Comparison of ENCODE assay signal across 16 mouse cellular contexts in genomic region chr15:12571168-12571567, GRCm38 (mm10).
"Had no signal": no experiment of that assay in that cellular context is flagged by ENCODE, and none has a peak within 500 bp of the region (broad histone marks: within the 10 kb centered on the region; RNA-seq: fewer than 3 reads in every experiment).

No protein-coding gene starts in this region.

- H3K27me3 ChIP-seq: liver, embryonic 15.5 days; lung, embryonic 15.5 days; megakaryocyte, embryonic 14.5 days; midbrain, embryonic 13.5 days; midbrain, embryonic 15.5 days; neural tube, embryonic 12.5 days; stomach, embryonic 15.5 days had no signal

- DNase-seq: liver, postnatal 0 days; lung, postnatal 10 days; right cerebral cortex, postnatal 14 days; thymus, adult 2 months; thymus, postnatal 25 days; thymus, postnatal 4 days had no signal

- H3K4me3 ChIP-seq: liver, embryonic 15.5 days; lung, embryonic 15.5 days; midbrain, embryonic 13.5 days; midbrain, embryonic 15.5 days; neural tube, embryonic 12.5 days; stomach, embryonic 15.5 days had no signal

- H3K27ac ChIP-seq: liver, embryonic 15.5 days; lung, embryonic 15.5 days; macrophage; midbrain, embryonic 13.5 days; midbrain, embryonic 15.5 days; neural tube, embryonic 12.5 days; stomach, embryonic 15.5 days; stomach, postnatal 0 days had no signal

- H3K4me1 ChIP-seq: liver, embryonic 15.5 days; lung, embryonic 15.5 days; midbrain, embryonic 13.5 days; midbrain, embryonic 15.5 days; neural tube, embryonic 12.5 days; stomach, embryonic 15.5 days had no signal

- H3K9me3 ChIP-seq: liver, embryonic 15.5 days; lung, embryonic 15.5 days; megakaryocyte, embryonic 14.5 days; midbrain, embryonic 13.5 days; midbrain, embryonic 15.5 days; neural tube, embryonic 12.5 days; stomach, embryonic 15.5 days had no signal

- ATAC-seq: liver, postnatal 0 days; midbrain, embryonic 13.5 days; midbrain, embryonic 15.5 days had no signal

- H3K9ac ChIP-seq: liver, embryonic 15.5 days; liver, postnatal 0 days; lung, embryonic 15.5 days; midbrain, embryonic 13.5 days; midbrain, embryonic 15.5 days; neural tube, embryonic 12.5 days; stomach, embryonic 15.5 days had no signal

- H3K36me3 ChIP-seq: liver, embryonic 15.5 days; lung, embryonic 15.5 days; midbrain, embryonic 13.5 days; midbrain, embryonic 15.5 days; neural tube, embryonic 12.5 days; stomach, embryonic 15.5 days had no signal

- H3K4me2 ChIP-seq: liver, embryonic 15.5 days; lung, embryonic 15.5 days; midbrain, embryonic 11.5 days; midbrain, embryonic 13.5 days; midbrain, embryonic 15.5 days; neural tube, embryonic 12.5 days; stomach, embryonic 15.5 days had no signal
